Mouse (Mus musculus) forebrain, embryonic 13.5 days (tissue): ENCODE results near the gene Adh1. TPM values are rescaled to one million over a fixed set of nuclear protein-coding genes. Genes with fewer than 3 reads are reported as not detected.

ENCODE experiments used
- ATAC-seq: fragments of 200-750 bp; cut with Nextera tagmentation; 2 replicates; pipeline ENCODE4 v1.8.0; 2017
- H3K27ac ChIP-seq: fragments of 300-500 bp; sonication (generic); 2 replicates; pipeline ENCODE4 v1.5.1; 2015; ENCODE audit warnings: inconsistent platforms, mild to moderate bottlenecking, moderate library complexity
- H3K27me3 ChIP-seq: fragments of 300-500 bp; sonication (generic); 2 replicates; pipeline ENCODE4 v1.6.1; 2015; ENCODE audit warnings: mild to moderate bottlenecking, inconsistent platforms
- H3K36me3 ChIP-seq: fragments of 300-500 bp; sonication (generic); 2 replicates; pipeline ENCODE4 v1.6.1; 2015; ENCODE audit warnings: mild to moderate bottlenecking, inconsistent platforms; ENCODE audit not compliant: poor library complexity, severe bottlenecking
- H3K4me1 ChIP-seq: fragments of 300-500 bp; sonication (generic); 2 replicates; pipeline ENCODE4 v1.6.1; 2015; ENCODE audit warnings: inconsistent platforms
- H3K4me2 ChIP-seq: fragments of 300-500 bp; sonication (generic); 2 replicates; pipeline ENCODE4 v1.6.1; 2015; ENCODE audit warnings: inconsistent platforms, mild to moderate bottlenecking, moderate library complexity
- H3K4me3 ChIP-seq: fragments of 300-500 bp; sonication (generic); 2 replicates; pipeline ENCODE4 v1.5.1; 2015; ENCODE audit warnings: mild to moderate bottlenecking, inconsistent platforms
- H3K9ac ChIP-seq: fragments of 300-500 bp; sonication (generic); 2 replicates; pipeline ENCODE4 v1.6.1; 2015; ENCODE audit warnings: mild to moderate bottlenecking, inconsistent platforms
- H3K9me3 ChIP-seq: fragments of 300-500 bp; sonication (generic); replicated peaks from 2 replicates; pipeline ENCODE4 v1.6.1; 2016; ENCODE audit warnings: inconsistent platforms
- WGBS: fragments of 180-500 bp; shearing (Covaris S2); methylation state at CpG from one replicate; pipeline ENCODE4 v1.1.7; 2015; 5-methylcytosine and 5-hydroxymethylcytosine counted together
- polyA plus RNA-seq: library from polyadenylated mRNA; unstranded; fragments of >200 nt; fragmentation: Nextera tagmentation; extraction: Ambion mirVana; gene quantifications from 2 replicates; pipeline ENCODE4 v1.2.1, GENCODE M21; 2015

The Adh1 gene
- polyA plus RNA-seq, 1 experiment from 2014 or later = 0.46 TPM

DNA sequence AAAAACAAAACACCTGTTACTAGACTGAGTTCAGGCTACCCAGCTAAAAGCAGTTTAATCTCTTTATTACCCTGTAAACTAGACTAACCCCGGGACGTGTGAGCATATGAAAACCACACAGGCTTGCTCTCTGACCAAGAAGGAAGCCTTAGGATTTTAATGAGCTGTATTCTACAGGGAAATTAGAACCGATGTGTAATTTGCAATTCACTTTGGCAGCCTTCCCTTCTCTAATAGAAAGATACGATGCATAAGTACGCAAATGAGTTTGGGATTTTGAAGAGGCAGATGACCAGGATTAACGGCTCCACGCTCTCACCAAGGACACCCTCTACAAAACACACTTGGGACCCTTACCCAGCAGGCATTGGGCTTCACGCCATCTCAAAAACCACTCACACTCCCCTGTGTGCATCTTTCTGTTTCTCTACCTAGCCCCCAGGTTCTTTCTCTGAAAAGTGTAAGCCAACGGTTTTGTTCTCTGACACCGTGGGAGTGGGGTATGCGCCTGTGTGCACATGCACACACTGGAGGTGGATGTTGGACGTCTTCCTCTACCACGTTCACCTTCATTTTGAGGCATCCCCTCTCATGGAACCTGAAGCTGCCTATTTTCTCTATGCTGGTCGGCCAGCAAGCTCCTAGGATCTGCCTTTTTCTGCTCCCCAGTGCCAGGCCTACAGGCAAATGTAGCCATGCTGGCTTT, 18.6 kb upstream of the Adh1 start:
- no peaks in the 10 kb centered on the region for H3K9me3 ChIP-seq
- H3K4me3 ChIP-seq = no peak overlapping the region
- peak; percentile 62; the same call in 1 of the 2 replicates for ATAC-seq
- 0 out of 2 replicates have a peak overlapping the region, but pooled peaks have one; percentile 4 for H3K4me2 ChIP-seq
- no peaks in the 10 kb centered on the region for H3K36me3 ChIP-seq
- H3K9ac ChIP-seq = no peak overlapping the region
- no peaks in the 10 kb centered on the region for H3K27me3 ChIP-seq
- no peak overlapping the region for H3K27ac ChIP-seq
- peaks cover 11% of the 10 kb centered on the region; the same call in 1 of the 2 replicates for H3K4me1 ChIP-seq
- 55% methylated on average over 14 of the region's 14 CpGs for WGBS

DNA sequence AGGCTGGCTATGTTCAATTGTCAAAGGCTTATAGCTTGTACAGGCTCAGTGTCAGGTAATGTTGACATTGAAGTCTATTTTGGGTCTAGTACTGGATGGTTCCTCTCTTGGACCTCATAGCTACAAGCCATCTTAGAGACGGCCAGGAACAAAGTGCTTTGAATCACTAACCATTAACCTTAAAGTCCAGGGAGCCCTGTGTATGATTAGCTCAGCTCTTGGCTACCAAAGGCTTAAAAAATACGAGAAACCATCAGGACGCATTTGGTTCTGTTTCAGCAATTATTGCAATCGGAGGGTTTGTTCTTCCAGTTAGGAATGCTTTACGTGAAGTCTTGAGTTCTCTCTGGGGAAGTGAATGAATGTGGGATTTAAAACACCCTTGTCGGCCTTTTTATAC, 17.9 kb upstream of the Adh1 start:
- no peak for ATAC-seq
- no peaks in the 10 kb centered on the region for H3K36me3 ChIP-seq
- no peak overlapping the region for H3K4me2 ChIP-seq
- H3K27me3 ChIP-seq = no peaks in the 10 kb centered on the region
- H3K4me1 ChIP-seq = peaks cover 11% of the 10 kb centered on the region; the same call in 1 of the 2 replicates
- no peaks in the 10 kb centered on the region for H3K9me3 ChIP-seq
- no peak overlapping the region for H3K4me3 ChIP-seq
- WGBS = 91% methylated on average over 6 of the region's 6 CpGs
- H3K27ac ChIP-seq = no peak overlapping the region
- no peak overlapping the region for H3K9ac ChIP-seq

- Histone ChIP-seq H3K9ac (no peak overlapping the region), H3K4me1 (peaks cover 11% of the 10 kb centered on the region; the same call in 1 of the 2 replicates), H3K27me3 (no peaks in the 10 kb centered on the region), H3K9me3 (no peaks in the 10 kb centered on the region), H3K4me3 (no peak overlapping the region), H3K4me2 (no peak overlapping the region), H3K36me3 (no peaks in the 10 kb centered on the region), H3K27ac (no peak overlapping the region)
- 79% methylated on average over 7 of the region's 7 CpGs for WGBS
- ATAC-seq = no peak
These were observed 16.4 kb upstream of the Adh1 start for GRCm38 (mm10) chr3:138244338-138244874.

- no peak overlapping the region for H3K27ac ChIP-seq
These were observed 14.2 kb upstream of the Adh1 start for GRCm38 (mm10) chr3:138246511-138247020.

GRCm38 (mm10) chr3:138247241-138247640, 13.6 kb upstream of the Adh1 start:
- no peak overlapping the region for H3K9ac ChIP-seq
- no peaks in the 10 kb centered on the region for H3K36me3 ChIP-seq
- H3K27ac ChIP-seq = no peak overlapping the region
- H3K4me2 ChIP-seq = no peak overlapping the region
- no peaks in the 10 kb centered on the region for H3K9me3 ChIP-seq
- 82% methylated on average over 4 of the region's 4 CpGs for WGBS
- H3K27me3 ChIP-seq = no peaks in the 10 kb centered on the region
- ATAC-seq = no peak
- no peak overlapping the region for H3K4me3 ChIP-seq
- H3K4me1 ChIP-seq = 0 out of 2 replicates have a peak, but pooled peaks cover 2% of the 10 kb centered on the region

More at GRCm38 (mm10) chr3:138246511-138247020, 14.2 kb upstream of the Adh1 start:
- no peaks in the 10 kb centered on the region for H3K9me3 ChIP-seq
- no peak overlapping the region for H3K4me2 ChIP-seq
- no peak for ATAC-seq
- H3K27me3 ChIP-seq = no peaks in the 10 kb centered on the region
- H3K36me3 ChIP-seq = no peaks in the 10 kb centered on the region
- peaks cover 7% of the 10 kb centered on the region; the same call in 1 of the 2 replicates for H3K4me1 ChIP-seq
- no peak overlapping the region for H3K9ac ChIP-seq
- H3K4me3 ChIP-seq = no peak overlapping the region

DNA sequence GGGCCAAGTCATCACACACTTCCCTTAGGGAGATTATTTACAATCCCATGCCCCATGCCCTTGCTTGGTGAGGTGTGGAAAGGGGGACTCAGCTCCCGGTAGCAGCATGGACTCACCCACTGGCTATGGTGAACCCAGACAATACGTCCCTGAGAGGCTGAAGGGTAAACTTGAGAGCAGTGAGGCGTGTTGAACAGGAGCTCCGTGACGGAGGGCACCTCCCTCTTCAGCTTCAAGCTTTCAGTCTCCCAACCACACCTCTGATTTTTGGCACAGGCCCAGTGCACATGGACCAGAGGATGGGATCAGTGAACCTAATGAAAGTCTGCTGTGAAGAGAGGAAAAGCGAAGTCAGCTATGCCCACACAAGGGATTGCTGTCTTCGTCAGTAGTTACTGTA, 12.8 kb upstream of the Adh1 start:
- Histone ChIP-seq H3K36me3 (no peaks in the 10 kb centered on the region), H3K27ac (no peak overlapping the region), H3K4me1 (no peaks in the 10 kb centered on the region), H3K9me3 (no peaks in the 10 kb centered on the region), H3K4me2 (no peak overlapping the region), H3K27me3 (no peaks in the 10 kb centered on the region), H3K9ac (no peak overlapping the region), H3K4me3 (no peak overlapping the region)
- no peak for ATAC-seq
- 77% methylated on average over 7 of the region's 7 CpGs for WGBS

DNA sequence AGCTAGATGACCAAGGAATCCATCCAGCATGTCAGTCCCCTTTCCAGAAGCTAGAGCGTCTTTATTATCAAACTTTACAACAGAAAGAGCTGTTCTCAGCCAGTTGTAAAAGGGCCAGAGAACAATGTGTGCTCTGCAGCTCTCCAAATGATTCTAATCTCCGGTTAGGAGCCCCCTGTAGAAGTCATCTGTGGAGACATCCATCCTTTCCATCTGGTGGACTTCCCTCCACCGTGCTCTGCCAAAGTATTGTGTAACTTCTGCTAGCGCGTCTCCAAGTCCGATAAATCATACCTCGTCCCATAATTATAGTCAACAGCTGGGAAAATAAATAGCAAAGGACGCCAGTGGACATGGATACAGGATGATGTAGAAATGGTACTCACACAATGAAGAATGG, 12.0 kb upstream of the Adh1 start:
- Histone ChIP-seq H3K27me3 (no peaks in the 10 kb centered on the region), H3K36me3 (no peaks in the 10 kb centered on the region), H3K4me2 (no peak overlapping the region), H3K4me3 (no peak overlapping the region), H3K9ac (no peak overlapping the region), H3K9me3 (no peaks in the 10 kb centered on the region), H3K27ac (no peak overlapping the region), H3K4me1 (no peaks in the 10 kb centered on the region)
- no peak for ATAC-seq
- WGBS = 95% methylated on average over 8 of the region's 8 CpGs

DNA sequence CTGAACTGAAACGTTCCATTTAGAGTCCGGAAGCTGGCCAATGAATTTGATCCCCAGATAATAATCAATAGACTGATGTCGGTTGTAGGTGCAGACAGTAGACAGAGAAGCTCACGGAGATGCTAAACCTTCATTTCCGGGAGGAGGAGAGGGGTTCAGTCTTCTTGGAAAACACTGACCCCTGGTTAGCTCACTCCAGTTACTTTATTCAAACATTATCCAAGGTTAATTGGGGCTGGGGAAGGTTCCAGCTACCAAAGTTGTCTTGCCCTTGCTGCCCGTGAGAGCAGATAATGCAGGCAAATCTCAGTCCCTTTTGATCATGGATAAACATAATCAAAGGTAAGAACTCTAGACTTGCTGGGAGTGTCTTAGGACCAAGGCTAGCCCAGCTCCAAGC, 9.6 kb upstream of the Adh1 start:
- Histone ChIP-seq H3K9me3 (no peaks in the 10 kb centered on the region), H3K36me3 (no peaks in the 10 kb centered on the region), H3K4me2 (no peak overlapping the region), H3K4me3 (no peak overlapping the region), H3K9ac (no peak overlapping the region), H3K4me1 (no peaks in the 10 kb centered on the region), H3K27ac (no peak overlapping the region), H3K27me3 (no peaks in the 10 kb centered on the region)
- WGBS = 81% methylated on average over 6 of the region's 6 CpGs
- ATAC-seq = no peak

GRCm38 (mm10) chr3:138254205-138254604, 6.6 kb upstream of the Adh1 start:
- Histone ChIP-seq H3K36me3 (no peaks in the 10 kb centered on the region), H3K9ac (no peak overlapping the region), H3K27ac (no peak overlapping the region), H3K9me3 (no peaks in the 10 kb centered on the region), H3K4me3 (no peak overlapping the region), H3K27me3 (no peaks in the 10 kb centered on the region), H3K4me2 (no peak overlapping the region), H3K4me1 (no peaks in the 10 kb centered on the region)
- no peak for ATAC-seq
- WGBS = 38% methylated on average over 5 of the region's 5 CpGs

DNA sequence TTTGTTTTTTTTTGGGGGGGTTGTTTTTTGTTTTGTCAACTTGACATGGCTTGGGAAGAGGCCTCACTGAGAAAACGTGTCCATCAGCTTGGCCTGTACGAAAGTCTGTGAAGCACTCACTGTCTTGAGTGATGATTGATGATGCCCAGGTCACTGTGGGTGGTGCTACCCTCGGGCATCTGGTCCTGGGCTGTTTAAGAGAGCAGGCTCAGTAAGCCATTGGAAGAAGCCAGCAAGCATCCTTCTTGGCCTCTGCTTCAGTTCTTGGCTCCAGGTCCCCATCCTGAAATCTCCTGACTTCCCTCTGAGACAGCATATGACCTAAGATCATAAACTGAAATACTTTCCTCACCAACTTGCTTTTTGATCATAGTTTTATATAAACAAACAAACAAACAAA, 5.4 kb upstream of the Adh1 start:
- Histone ChIP-seq H3K27me3 (no peaks in the 10 kb centered on the region), H3K36me3 (no peaks in the 10 kb centered on the region)
- WGBS = 88% methylated on average over 3 of the region's 3 CpGs

GRCm38 (mm10) chr3:138255780-138256550, 4.8 kb upstream of the Adh1 start:
- H3K27ac ChIP-seq = no peak overlapping the region
- no peaks in the 10 kb centered on the region for H3K27me3 ChIP-seq
- no peaks in the 10 kb centered on the region for H3K4me1 ChIP-seq
- no peak overlapping the region for H3K4me2 ChIP-seq
- WGBS = 83% methylated on average over 9 of the region's 9 CpGs
- H3K9me3 ChIP-seq = no peaks in the 10 kb centered on the region
- no peak for ATAC-seq
- H3K4me3 ChIP-seq = no peak overlapping the region
- H3K9ac ChIP-seq = no peak overlapping the region
- no peaks in the 10 kb centered on the region for H3K36me3 ChIP-seq

More for the DNA sequence above, 5.4 kb upstream of the Adh1 start:
- no peaks in the 10 kb centered on the region for H3K4me1 ChIP-seq
- no peak overlapping the region for H3K9ac ChIP-seq
- no peak overlapping the region for H3K27ac ChIP-seq
- no peak overlapping the region for H3K4me3 ChIP-seq
- H3K4me2 ChIP-seq = no peak overlapping the region
- no peak for ATAC-seq
- no peaks in the 10 kb centered on the region for H3K9me3 ChIP-seq

GRCm38 (mm10) chr3:138262568-138262967, 1.8 kb downstream of the Adh1 start:
- ATAC-seq = no peak
- Histone ChIP-seq H3K4me1 (no peaks in the 10 kb centered on the region), H3K27ac (no peak overlapping the region), H3K4me3 (no peak overlapping the region), H3K9ac (no peak overlapping the region), H3K36me3 (no peaks in the 10 kb centered on the region), H3K9me3 (no peaks in the 10 kb centered on the region), H3K4me2 (no peak overlapping the region), H3K27me3 (no peaks in the 10 kb centered on the region)
- 87% methylated on average over 4 of the region's 4 CpGs for WGBS
